Mouse (Mus musculus): Measurements from ENCODE around the gene Scn4a.
"Not testable (repeated sequence)": the region's sequence is repeated elsewhere in the genome, so short reads cannot be mapped to it uniquely, and the experiment has no call there.

Gene Scn4a

GRCm38 (mm10) chr11:106355382-106356128, 2.5 kb upstream of the Scn4a start:
- DNase-seq (ENCODE audit: low spot score in 2 of 2), result no peak

GRCm38 (mm10) chr11:106354181-106354580, 1.1 kb upstream of the Scn4a start:
- DNase-seq (ENCODE audit: low spot score in 2 of 2), result no peak

DNA sequence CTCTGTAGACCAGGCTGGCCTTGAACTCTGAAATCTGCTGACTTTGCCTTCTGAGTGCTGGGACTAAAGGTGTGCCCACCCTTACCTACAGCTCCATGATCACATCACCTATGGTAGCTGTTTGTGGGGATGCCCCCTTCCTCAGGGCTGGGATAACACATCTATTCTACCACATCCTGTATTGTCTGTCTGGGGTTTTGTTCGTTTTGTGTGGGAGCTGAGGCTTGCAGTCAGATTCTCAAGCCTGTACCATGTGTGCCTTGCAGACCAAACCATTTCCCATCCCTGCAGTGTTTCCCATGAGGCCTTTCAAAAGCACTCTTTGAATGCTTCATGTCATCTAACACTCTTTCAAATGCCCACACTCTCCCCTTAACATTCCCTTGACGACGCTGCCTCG, 1.1 kb downstream of the Scn4a start:
- DNase-seq (ENCODE audit: low spot score in 2 of 2), result no peak

DNA sequence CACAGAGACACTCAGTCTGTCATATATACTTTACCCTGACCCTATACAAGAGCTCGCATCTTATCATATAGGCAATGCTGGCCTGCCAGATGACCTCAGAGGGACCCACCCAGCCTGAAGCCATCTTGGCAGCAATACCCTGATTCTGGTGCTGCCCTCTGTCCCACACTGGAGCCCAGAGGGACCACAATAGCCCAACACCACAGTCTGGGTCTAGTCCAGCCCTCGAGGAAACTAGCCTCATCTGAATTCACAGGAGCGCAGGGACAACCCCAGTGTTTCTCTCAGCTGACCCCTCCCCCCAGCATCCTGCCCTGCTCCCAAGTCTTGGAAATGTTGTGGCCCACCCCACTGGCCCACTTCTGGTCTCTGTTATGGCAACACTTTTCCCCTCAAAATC, 1.8 kb downstream of the Scn4a start:
- no peak for DNase-seq (ENCODE audit: low spot score in 2 of 2)

DNA sequence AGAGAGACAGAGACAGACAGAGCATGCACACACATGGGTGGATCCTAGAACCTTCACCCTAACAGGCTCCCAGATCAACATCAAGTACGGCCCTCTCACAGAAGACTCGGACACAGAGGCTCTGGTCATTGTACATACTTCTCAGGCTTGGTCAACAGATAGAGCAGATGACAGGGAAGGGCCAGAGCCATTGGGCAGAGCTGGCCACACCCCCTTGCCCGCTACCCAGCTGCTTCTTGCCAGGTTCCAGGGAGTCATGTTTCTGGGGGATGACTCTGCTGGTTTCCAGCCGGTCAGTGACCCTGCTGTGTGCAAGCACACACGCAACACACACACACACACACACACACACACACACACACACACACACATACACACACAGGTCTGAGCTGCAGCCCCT, 2.2 kb downstream of the Scn4a start:
- DNase-seq (ENCODE audit: low spot score in 2 of 2), result no peak

DNA sequence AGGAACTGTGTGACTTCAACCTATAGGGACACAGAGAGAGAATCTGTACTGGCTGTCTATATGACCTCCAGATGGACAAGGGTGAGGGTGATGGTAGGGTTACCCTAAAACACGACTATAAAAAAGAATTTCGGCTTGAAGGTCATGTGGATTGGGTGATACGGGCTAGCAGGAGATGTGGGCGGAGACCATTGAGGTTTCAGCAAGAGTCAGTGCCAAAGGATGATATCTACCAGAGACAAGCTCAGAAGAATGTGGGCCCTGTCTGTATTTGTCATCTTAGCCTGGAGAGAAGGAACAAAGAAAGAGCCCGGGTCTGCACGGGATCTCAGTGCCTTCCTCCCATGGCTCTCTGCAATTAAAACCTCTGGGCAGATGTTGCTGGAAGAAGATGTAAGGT, 3.3 kb downstream of the Scn4a start:
- no peak for DNase-seq (ENCODE audit: low spot score in 2 of 2)

GRCm38 (mm10) chr11:106344910-106345309, 8.2 kb downstream of the Scn4a start:
- DNase-seq (ENCODE audit: low spot score in 2 of 2), result no peak

DNA sequence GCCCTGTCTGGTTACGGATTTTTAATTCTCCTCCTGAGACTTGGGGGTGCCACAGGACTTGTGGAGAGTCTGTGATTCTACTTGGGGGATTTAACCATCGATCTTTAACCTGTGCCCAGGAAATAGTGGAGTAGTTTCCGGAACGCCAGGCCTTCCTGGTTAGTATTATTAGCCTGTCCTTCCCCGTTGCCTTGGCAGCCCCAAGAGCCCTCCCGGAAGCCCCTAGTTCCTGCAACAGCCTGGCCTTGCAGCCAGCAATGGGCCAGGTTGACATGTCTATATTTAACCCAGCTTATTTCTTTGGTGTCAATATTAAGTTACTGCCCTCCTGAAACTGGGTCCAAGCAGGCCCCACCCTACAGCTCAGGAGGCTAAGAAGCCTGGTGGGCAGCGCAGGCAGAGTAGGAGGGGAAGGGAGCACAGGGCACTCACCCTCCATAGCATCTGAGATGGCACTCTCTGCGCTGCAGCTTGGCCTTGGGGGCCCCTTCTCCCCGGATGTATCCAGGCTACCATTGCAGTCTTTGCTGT, 12.0 kb downstream of the Scn4a start:
- no peak for DNase-seq (ENCODE audit: low spot score in 2 of 2)

GRCm38 (mm10) chr11:106339323-106339722, 13.8 kb downstream of the Scn4a start:
- DNase-seq (ENCODE audit: low spot score in 2 of 2), result not testable (repeated sequence)

- DNase-seq (ENCODE audit: low spot score in 2 of 2), result no peak
Measured at GRCm38 (mm10) chr11:106338870-106339269, 14.2 kb downstream of the Scn4a start.

- DNase-seq (ENCODE audit: low spot score in 2 of 2), result no peak
Measured at GRCm38 (mm10) chr11:106338029-106338428, 15.1 kb downstream of the Scn4a start.

DNA sequence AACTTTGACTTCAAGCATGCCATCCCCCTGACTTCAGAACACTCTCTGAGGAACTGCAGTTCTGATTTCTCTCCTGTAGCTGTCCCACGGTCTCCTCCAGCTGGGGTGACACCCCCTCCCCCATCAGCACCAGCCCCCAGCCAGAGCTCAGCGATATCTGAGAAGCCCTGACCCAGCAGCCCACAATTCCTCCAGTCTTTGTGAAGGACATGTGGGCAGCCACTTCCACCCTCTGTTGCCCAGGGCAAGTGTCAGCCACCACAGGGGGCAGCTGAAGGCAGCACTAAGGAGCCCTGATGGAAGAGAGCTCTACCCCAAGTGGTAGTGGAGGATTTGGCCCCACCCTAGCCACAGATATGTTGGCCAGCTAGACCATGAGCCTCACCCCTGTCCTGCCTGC, 19.0 kb downstream of the Scn4a start:
- no peak for DNase-seq (ENCODE audit: low spot score in 2 of 2)

DNA sequence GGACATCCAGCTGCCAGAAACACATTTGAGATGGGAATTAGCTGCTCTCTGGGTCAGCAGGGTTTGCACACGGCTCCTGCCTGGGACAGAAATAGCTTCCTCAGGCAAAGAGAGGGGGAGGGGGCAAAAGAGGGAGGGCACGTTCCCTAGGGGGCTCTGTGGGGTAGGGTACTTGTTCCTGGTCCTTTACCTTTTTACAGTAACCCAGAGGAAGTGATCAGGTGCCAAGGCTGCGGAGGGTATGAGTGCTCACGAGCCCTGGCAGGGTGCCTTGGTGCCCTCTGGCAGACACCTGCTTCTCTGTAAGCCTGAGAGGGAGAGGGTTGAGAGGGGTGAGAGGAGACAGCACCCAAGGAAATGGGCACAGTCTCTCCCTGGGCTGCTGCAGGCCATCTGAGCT, 20.6 kb downstream of the Scn4a start:
- DNase-seq (ENCODE audit: low spot score in 2 of 2), result no peak

GRCm38 (mm10) chr11:106329682-106330081, 23.4 kb downstream of the Scn4a start:
- peak; percentile 10 to 46 for DNase-seq (ENCODE audit: low spot score in 2 of 2)

GRCm38 (mm10) chr11:106329128-106329527, 24.0 kb downstream of the Scn4a start:
- DNase-seq (ENCODE audit: low spot score in 2 of 2), result no peak

GRCm38 (mm10) chr11:106328521-106328920, 24.6 kb downstream of the Scn4a start:
- DNase-seq (ENCODE audit: low spot score in 2 of 2), result no peak

DNA sequence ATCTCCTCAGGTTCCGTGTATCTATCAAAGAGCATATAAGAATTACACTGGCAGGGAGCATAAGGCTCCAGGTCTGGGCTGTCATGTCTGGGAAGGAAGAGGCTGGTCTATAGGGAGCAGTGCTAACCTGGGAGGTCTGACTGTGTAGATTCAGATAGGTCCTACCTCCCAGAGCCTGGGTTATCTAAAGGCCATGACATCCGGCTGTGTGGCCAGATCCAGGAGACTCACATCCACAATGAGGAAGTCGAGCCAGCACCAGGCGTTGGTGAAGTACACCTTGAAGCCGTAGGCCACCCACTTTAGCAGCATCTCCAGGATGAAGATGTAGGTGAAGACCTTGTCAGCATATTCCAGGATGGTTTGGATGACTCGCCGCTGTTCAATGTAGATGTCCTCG, 26.6 kb downstream of the Scn4a start:
- no peak for DNase-seq (ENCODE audit: low spot score in 2 of 2)

GRCm38 (mm10) chr11:106325566-106326206, 27.4 kb downstream of the Scn4a start:
- peak; percentile 44 to 64 for DNase-seq (ENCODE audit: low spot score in 2 of 2)

DNA sequence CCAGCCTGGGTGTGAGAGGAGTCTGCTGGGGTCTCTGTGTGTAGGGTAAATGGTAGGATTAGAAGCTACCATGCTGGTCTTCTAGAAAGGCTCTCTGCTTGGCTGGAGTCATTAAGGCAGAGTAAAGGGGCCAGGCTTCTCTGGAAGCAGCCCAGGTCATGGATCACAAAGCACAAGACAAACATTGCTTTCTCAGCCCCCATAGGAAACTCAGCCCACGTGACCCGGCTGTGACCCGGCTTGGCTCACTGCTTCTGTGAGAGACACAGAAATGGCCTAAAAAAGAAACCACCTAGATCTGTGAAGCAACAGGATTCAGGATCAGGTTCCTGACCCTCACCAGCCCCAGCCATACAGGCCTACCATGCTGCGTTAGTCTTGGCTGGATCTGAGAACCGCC, 28.2 kb downstream of the Scn4a start:
- no peak for DNase-seq (ENCODE audit: low spot score in 2 of 2)

- DNase-seq (ENCODE audit: low spot score in 2 of 2), result peak; percentile 24 to 30
Measured at GRCm38 (mm10) chr11:106318406-106319366, 34.4 kb downstream of the Scn4a start.

GRCm38 (mm10) chr11:106317801-106318200, 35.3 kb downstream of the Scn4a start:
- no peak for DNase-seq (ENCODE audit: low spot score in 2 of 2)

GRCm38 (mm10) chr11:106316416-106316815, 36.7 kb downstream of the Scn4a start:
- DNase-seq (ENCODE audit: low spot score in 2 of 2), result no peak

Data from frontal cortex, postnatal 36 days (tissue).